Mouse (Mus musculus): ENCODE results near the gene Agl. TPM values are rescaled to one million over a fixed set of nuclear protein-coding genes. Genes with fewer than 3 reads are reported as not detected.
"Not testable (repeated sequence)": the region's sequence is repeated elsewhere in the genome, so short reads cannot be mapped to it uniquely, and the experiment has no call there.

The Agl gene
- total RNA-seq, 2 experiments from 2014 or later: 558 to 691 TPM

DNA sequence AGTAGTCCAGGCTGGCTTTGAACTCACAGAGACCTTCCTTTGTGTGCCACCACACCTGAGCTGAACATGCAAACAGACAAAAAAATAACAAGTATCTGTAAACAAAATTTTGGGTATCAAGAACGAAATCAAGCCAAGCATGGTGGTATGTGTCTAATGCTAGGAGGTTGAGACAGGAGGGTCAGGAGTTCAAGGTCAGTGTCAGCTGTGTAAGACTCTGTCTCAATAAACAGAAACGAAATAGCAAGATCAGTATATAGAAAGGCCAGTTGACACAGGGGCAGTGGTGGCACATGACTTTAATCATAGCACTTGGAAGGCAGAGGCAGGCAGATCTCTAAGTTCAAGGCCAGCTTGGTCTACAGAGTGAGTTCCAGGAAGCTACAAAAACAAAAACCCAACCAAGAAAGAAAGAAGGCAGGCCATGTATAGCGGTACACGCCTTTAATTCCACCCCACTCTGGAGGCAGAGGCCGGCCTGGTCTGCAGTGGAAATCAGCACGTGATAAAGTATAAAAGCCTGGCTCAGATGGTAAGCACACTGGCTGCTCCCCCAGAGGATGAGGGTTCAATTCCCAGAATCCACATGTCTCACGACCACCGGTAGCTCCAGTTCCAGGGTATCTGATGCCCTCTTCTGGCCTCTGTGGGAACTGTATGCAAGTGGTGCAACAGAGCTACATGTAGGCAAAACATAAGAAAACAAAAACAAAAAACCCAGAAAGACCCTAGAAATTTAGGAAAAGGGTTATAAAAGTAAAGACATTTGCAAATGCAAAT, 59.4 kb downstream of the Agl start:
- DNase-seq: no peak

DNA sequence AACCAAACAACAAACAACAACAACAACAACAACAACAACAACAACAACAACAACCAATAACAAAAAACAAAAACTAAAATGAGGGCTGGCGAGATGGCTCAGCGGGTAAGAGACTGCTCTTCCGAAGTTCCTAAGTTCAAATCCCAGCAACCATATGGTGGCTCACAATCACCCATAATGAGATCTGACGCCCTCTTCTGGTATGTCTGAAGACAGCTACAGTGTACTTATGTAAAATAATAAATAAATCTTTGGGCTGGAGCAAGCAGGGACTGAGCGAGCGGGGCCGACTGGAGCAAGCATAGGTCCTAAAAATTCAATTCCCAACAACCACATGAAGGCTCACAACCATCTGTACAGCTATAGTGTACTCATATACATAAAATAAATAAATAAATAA, 60.3 kb downstream of the Agl start:
- DNase-seq: not testable (repeated sequence)

DNA sequence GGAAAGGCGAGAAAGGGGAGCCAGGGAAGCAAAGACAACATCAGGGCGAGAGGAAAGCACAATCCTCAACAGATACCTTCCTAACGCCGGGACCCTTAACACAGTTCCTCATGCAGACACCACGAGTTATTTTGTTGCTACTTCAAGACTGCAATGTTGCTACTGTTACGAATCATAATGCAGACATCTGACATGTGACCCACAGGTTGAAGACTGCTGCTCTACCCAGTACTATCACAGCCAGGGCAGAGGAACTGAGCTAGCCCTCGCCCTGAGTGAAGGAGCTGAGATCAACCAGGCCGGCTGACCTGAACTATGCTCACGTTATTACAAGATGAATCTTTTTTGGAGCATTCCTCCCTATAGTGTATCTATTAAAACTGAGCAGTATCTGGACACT, 67.0 kb downstream of the Agl start:
- DNase-seq: no peak

DNA sequence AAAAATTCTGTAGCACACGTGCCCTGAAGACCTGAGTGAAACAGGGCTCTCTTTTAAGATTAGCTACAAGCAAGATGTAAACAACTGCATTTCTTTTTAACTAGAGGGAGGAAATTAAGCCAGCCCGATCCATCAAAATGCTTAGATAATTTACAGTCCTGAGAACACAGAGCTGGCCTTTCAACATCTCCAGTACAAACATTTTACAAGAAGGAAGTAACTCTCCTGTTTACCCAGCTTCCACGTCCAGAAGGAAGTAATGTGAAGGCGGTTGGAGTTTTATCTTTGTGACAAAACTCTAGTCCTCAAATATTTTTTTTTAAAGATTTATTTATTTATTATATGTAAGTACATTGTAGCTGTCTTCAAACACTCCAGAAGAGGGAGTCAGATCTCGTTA, 67.9 kb downstream of the Agl start:
- no peak for DNase-seq

DNA sequence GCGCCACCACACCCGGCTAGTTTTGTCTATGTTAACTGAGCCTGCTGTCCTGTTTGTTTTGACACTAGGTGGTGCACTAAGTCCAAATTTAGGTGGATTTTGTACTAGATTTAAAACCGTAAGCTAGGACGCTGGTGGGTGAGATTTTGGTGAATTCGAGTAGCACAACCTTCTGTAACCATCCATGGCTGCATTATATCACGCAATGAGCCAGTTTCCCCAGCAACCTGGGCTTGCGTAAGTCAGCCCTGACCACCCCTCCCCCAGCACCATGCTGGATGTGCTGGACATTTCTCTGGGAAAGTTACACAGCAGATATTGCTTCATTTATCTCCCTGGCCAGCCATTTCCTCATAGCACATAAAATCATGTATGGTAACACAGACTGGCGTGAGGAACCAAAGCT, 70.6 kb downstream of the Agl start:
- DNase-seq: no peak

DNA sequence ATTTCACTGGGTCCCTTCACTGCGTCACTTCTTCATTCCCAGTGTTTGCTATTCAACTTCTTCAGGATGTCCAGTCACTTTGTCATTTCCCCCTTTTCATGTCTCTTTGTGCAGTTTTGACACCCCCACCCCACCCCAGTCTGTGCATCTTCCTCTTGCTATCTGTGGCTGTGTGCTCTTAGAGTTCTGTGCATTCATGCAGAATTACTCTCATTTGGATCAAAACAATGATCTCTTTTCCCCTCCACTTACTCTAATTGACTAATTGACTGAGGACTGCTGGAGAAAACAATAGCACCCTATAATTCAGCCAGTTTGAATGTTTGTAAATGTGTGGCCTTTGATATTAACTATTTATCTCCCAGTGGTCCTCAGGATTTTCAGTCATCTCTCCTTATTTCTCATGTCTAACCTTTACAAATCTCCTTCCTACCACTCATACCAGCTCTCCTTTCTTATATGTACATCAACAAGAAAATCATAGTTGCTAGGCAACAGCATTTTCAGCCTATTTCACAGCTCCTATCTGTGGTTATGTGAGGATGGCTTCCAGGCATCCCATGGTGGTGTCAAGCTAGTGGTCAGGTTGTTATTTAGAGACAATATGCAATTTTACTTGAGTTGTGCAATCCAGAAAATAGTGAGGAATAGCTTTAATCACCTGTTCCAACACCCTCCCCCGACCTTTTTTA, 78.3 kb downstream of the Agl start:
- DNase-seq: no peak

DNA sequence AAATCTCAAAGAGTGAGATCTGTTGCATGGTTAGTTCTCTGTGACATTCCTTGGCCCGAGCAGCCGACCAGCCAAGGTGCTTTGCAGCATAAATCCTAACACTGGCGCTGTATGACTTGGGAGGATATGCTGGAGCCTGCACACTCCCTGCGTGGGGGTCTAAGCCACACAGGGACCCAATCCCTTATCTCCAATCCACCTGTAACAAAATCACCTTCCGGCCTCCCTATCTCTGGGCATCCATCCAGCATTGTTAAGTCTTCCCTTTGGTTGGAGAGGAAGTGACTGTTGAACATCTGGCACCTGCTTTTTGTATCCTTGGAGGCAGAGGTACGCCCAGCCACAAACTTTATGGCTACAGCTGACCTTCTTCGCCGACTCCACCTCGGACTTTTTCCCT, 81.2 kb downstream of the Agl start:
- DNase-seq: no peak

DNA sequence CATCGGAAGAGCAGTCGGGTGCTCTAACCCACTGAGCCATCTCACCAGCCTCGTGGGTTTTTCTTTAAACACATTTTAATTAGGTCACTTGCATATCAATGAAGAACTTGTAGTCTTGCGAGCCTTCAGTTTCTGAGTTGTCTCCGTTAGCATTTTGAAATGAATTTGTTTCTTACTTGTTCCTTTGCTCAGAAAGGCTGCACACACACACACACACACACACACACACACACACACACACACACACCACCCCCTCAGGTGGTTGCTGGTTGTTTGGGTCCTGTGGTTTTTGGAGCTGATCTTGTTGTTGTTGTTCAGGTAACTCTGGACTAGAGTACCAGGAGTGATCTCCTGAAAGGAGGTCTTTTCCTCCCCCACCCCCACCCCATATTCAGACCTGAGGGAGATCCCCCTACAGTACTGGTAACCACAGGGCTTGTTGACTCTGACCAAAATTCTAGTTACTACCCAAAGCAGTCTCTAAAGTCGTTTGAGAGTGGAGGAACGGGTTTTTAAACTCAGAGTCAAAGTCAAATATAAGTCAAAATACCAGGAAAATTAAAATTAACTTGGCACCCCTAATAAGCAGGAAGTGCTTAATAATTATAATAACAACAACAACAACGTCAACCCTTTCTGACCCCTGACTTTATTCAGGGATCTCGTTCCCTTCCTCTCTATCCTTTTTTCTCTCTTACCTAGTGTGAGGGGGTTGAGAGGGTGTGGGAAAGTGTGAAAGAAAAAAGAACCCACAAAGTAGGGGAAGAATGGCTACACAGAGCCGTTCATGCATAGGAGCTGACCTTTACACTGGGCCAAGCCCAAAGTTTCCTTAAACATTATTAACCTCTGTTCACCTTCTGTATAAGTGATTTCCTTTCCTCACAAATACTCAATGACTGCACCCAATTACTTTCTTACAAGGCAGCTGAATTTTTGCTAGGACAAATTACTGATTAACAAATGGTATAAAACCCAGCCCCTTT, 84.2 kb downstream of the Agl start:
- DNase-seq: no peak

DNA sequence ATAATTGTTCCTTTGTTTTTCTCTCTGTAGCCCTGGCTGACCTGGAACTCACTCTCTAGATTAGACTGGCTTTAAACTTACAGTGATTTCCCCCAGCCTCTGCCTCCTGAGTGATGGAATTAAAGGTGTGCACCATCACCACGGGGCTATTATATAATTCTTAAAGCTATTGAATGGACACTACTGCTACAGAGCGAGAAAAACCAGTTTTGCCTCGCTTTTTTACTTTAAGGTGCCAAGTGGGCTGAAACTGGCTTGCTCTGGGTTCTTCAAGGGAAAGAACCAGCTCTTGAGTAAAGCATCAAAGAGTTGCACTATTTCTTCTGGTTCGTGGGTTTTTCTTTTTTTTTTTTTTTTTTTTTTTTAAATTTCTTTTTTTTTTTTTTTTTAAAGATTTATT, 85.0 kb downstream of the Agl start:
- DNase-seq: no peak

DNA sequence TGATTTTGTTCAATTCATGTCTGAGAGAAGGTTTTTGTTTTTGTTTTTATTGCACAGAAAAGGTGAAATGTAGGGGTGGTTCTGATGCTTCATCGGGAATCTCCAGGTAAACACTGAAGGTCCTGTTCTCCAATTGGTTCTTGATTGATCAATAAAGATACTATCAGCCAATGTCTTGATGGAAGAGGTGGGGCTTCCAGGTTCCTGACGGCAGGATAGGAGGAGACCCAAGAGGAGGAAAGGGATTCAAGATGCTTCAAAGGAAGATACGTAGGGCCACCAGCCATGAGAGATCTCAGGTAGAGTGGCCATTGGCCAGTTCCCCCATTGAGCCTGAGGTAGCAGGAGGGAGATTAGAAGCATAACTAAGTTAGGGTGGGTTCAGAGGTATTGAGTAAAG, 89.0 kb downstream of the Agl start:
- DNase-seq: no peak

DNA sequence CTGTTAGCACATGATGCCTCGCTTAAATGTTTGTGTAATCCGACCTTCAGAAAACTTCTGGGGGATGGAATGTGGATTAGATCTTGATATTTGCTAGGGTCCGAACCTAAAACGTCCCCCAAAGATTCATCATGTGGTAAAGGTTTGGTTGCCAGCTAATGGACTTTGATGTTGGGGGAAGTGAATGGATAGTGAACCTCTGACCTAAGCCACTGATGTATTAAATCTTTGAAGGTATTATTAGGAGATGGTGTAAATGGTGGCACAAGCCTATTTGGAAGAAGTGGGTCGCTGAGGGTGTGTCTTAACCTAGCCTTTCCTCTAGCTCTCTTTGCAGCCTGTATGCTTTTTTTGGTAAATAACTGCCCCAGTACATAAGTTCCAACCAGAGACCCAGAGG, 94.9 kb downstream of the Agl start:
- no peak for DNase-seq

DNA sequence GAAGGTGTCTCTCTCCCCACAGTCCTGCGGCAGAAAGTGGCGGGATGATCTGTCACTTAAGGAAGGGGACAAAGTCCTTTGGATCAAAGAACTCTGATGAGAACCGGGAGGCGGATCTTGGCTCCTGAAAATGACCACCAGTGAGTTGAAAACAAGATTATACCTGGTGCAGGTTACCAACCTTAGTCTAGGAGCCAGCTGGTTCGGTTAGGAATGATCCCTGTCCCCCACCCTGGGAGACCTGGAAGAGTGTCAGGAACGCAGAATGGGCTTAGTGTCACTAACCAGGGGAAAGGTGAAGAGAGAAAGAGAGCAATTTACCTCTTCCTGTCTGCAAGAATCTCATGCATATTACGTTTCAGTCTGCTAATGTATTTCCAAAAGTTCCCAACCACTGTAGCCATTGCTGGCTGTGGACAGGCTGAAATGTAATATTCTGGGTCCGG, 95.5 kb downstream of the Agl start, which contains the start of gene Slc35a3:
Slc35a3 (minus strand) TSS at position 396 of the 446 bp plus-strand sequence.
- DNase-seq: no peak

DNA sequence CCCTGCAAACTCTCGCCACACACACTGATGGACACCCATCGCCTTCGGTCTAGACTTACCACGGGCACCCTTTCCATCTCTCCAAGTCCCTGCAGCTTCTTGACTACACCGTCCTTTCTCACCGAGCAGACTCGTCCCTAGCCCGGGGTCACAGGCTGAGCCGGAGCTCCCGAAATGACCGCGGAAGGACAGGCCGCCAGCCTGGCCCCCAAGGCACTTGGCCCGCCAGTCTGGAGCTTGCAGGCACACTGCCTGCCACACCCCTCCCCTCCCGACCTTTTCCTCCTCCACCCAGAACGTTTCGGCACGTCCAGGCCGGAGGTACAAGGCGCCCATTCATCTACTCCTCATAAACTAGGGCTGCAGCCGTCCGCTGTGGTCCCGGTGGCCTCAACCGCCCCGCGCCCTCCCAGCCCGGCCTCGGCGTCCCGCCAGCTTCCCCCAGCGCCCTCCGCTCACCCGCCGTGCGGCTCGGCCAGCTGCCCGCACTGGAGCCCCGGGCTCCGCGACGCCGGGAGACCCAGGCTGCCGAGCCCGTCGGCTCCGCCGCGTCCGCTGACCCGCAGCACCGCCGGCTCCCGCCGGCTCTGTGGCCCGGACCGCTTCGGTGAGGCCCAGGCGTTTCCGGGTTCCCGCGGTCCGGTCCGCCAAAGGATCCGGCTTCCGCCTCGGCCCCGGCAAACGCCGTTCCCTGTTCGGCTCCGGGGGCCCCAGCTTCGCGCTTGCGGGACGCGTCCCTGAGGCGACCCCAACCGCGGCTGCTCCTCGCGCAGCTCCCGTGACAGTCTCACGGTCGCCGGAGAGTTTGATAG, 96.1 kb downstream of the Agl start:
- peak; percentile 73 for DNase-seq

DNA sequence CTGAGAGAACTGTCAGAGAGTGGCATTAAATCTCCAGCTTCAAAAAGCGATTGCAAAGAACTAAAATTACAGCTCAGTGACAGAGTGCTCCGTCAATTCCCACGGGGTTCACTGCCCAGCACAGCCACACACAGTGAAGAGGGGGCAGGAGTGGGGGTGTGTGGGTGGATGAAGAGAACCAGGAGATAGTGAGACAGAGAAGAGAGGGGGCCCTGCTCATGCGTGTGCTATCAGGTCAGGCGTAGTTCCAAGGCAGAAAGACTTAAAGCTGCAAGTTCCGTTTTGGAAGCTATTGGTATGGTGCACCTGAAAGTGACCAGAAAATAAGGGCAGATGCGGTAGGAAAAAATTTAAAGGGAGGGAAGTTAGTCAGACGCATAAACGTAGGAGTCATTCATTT, 97.0 kb downstream of the Agl start:
- no peak for DNase-seq

DNA sequence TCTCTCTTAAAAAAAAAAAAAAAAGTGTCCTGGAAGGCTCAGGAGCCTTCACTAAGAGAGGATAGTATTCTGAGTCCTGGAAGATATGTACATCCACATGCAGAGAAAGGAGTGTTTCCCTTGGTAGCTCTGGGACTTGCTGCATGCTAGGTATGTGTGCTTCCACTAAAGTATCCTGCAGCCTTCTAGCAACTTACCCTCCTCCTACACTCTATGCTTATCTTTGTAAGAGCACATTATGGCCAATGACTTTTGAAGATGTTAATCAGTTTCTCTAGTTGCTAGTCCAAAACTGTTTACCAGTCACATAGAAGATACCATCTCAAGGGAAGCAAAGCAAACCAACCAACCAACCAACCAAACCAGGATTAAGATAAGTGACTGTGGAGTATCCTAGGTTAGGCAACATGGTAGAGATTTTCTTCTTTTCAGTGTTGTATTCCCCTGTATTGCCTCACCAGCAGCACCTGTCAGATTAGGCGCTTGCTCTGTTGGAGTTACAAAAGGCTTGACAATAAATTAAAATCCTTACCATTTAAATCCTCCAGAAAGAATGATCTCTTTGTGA, 102.2 kb downstream of the Agl start:
- DNase-seq: no peak

DNA sequence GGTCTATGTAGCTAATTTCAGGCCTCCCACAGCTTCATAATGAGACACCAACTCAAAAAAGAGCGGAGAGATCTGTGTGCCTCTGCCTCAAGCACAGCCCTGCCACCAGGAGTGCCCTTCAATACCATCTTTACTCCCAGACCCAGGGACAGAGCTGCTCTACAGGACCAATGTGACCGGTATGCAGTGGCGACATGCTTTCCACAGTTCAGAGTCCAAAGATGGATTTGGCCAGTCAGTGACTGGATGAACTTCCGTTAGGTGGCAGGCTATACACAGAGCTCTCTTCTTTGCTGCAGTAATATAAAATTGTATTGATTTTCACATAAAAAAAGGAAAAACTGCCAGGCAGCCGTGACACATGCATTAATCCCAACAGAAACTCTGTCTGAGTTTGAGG, 104.1 kb downstream of the Agl start:
- no peak for DNase-seq

DNA sequence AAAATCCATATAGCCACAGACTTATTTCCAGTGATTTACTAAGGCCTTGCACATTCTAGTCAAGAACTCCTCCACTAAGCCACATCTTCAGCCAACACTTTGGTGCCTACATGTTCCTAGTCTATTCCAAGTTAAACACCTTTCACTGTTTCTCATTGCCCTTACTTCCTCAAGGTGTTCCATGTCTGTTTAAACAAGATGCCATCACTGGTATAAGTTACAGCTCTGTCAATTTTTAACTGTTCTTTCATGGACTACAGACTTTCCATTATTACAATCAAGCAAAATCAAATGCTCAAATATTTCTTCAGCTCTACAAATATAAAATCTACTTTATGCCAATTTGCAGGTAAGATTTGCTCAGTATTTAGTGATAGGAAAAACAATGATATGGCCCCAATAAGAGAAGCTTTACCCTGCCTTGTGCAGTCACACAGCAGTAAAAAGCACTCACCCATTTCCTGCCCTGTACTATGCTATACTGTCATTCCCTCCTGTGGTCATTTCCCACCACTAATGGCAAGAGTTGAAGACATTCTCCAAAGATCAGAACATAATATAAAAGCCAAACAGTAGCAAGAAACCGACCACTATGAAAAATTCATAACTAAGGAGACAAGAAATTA, 105.2 kb downstream of the Agl start:
- no peak for DNase-seq

DNA sequence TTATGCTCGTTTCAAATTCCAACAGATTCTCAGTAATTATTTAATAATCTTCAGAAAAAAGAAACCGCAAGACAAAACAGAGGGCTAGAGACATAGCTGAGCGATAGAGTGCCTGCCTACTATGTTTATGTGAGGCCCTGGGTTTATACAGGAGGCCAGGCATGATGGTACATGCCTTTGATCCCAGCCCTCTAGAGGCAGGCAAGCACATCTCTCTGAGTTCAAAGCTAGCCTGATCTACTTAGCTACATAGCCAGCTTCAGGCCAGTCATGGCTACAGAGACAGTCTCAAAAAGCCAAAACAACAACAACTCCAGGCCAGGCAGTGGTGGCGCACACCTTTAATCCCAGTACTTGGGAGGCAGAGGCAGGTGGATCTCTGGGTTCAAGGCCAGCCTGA, 106.4 kb downstream of the Agl start:
- DNase-seq: no peak

DNA sequence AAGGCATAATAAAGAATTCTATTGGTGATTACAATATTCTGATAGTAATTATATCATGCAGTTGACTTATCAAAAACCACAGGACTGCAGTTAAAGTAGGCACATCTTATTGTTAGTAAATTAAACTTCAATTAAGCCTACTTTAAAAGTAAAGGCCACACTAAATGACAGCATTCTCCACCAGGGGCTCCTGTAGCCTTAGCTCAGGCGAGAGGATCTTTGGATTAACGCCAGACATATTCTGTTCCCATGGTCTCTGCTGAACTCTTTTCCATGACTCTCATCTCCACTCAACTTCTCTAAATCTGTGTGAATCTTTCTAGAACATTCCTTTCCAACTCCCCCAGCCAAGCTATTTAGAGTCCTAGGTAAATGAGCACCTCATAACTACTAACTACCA, 109.2 kb downstream of the Agl start:
- DNase-seq: no peak

DNA sequence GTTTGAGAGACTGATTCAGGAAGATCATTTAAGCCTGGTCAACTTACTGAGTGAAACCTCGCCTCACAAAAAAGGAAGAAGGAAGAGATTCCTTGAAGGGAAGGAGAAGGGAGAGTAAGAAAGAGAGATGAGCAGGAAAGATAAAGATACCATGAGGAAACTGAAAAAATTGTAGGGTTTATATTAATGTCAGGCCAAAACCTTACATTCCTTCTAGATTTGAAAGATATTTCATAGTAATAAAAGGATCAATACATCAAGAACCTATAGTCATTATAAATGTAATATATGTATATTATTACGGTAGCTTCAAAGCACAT, 112.3 kb downstream of the Agl start:
- DNase-seq: no peak

Measured in gastrocnemius, postnatal 25 days (tissue).